Comparison of ENCODE assay signal across 8 mouse cellular contexts in the genomic region with DNA sequence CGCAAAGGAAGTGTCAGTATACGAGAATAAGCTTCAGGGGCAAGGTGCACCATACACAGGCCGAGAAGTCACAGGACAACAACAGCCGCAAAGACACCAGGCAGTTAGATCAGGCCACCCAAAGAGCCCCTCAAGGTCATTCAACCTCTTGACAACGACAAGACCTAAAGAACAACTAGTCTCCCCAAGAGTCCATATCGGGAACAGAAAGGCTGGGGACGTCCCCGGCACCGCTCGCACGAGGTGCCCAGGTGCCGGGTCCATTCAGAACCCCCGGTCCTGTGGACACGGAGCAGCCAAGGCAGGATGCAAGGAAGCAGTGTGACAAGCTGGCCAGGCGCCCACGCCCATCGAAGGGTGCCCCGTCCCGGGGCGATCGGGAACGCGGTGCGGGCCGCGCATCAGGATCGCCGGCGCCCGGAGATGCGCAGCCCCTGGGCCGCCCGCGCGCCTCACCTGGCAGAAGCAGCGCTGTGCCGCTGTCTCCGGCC. TPM values are rescaled to one million over a fixed set of nuclear protein-coding genes. Genes with fewer than 3 reads are reported as not detected.
DNase-seq lines count a peak whose midpoint lies in the region; ATAC-seq and TF ChIP-seq lines count a peak whose summit lies in the region.

No protein-coding gene starts in this region.

- peaks cover 7% of the 10 kb centered on the region for H3K36me3 ChIP-seq in heart, adult 2 months (ENCODE audit: control insufficient read depth, insufficient read depth, low read length)

- no peaks in the 10 kb centered on the region for H3K27me3 ChIP-seq in heart, adult 2 months (ENCODE audit: control insufficient read depth, insufficient read depth, low read length)

- peaks cover 2% of the 10 kb centered on the region; the same call in 1 of the 2 replicates for H3K4me1 ChIP-seq in heart, adult 2 months (ENCODE audit: control insufficient read depth, insufficient read depth, low read length)
- peaks cover 7% of the 10 kb centered on the region for H3K4me1 ChIP-seq in embryonic fibroblast, embryonic 13.5 days (ENCODE audit: control insufficient read depth, insufficient read depth, low read length)

- no peak for TF ChIP-seq CTCF in heart, adult 2 months (IDR thresholded peaks at IDR 0.05)
- no peak for TF ChIP-seq CTCF in embryonic fibroblast, embryonic 13.5 days (IDR thresholded peaks at IDR 0.05; ENCODE audit: borderline replicate concordance, insufficient read depth, low read length)

- DNase-seq in heart, adult 2 months, result no peak
- DNase-seq in heart, postnatal 36 days, result no peak
- DNase-seq in ES-CJ7 (ENCODE audit: low read depth, low spot score), result peak; percentile 30
- DNase-seq in mesoderm, embryonic 11.5 days (ENCODE audit: low read depth, low spot score), result peak; percentile 9
- peak; percentile 74 for DNase-seq in testis, postnatal 10 days (ENCODE audit: low spot score)

- peak overlapping the region; percentile 93 for H3K27ac ChIP-seq in heart, adult 2 months
- peak overlapping the region; percentile 93 for H3K27ac ChIP-seq in embryonic fibroblast, embryonic 13.5 days (ENCODE audit: insufficient read depth, low read length)

- ATAC-seq in inflammation-experienced regulatory T-cells, adult 6 months, result peak; percentile 38
- ATAC-seq in megakaryocyte progenitor cell, adult 5-6 weeks (replicated peaks; ENCODE audit: poor library complexity), result no peak

- peaks cover 4% of the 10 kb centered on the region for H3K79me2 ChIP-seq in heart, adult 2 months (replicated peaks; ENCODE audit: control insufficient read depth, insufficient read depth, low read length)

- H3K9ac ChIP-seq in heart, adult 2 months (ENCODE audit: low read depth, low read length), result peak overlapping the region; percentile 85

- TF ChIP-seq POLR2A in heart, adult 2 months (IDR thresholded peaks at IDR 0.05; ENCODE audit: insufficient read depth, low read depth, low read length), result no peak
- no peak for TF ChIP-seq POLR2A in embryonic fibroblast, embryonic 13.5 days (IDR thresholded peaks at IDR 0.05; ENCODE audit: low read depth, low read length)

- WGBS in heart, adult 2 months, result under 1% methylated on average over 38 of the region's 38 CpGs

- no peak for TF ChIP-seq EP300 in heart, adult 2 months (IDR thresholded peaks at IDR 0.05; ENCODE audit: insufficient read depth, low read depth, low read length)

- peak overlapping the region; percentile 91 for H3K4me3 ChIP-seq in heart, adult 2 months
- peak overlapping the region; percentile 83 for H3K4me3 ChIP-seq in embryonic fibroblast, embryonic 13.5 days (ENCODE audit: insufficient read depth, low read length)

- intact Hi-C loops in heart, adult 2 months (cut with DNase I), result loop anchor here (5.0 kb wide), 1 partner anchor 96 kb away; a partner anchor contains a TSS
- intact Hi-C loops in heart, postnatal 36 days (cut with DNase I), result loop anchor here (2.0 kb wide), 1 partner anchor 99 kb away; a partner anchor contains a TSS

RNA-seq across cellular contexts. Expression of a gene that starts 0.6 kb away (rescaled TPM):
- 10 to 100 TPM; 15.6 to 22.6 TPM for total RNA-seq in heart, adult 2 months (2021)
- polyA plus RNA-seq in heart, adult 2 months (2012; rRNA removed), result 5.0 and 11.9 TPM in 2 replicates
- 10 to 100 TPM; 20.9 to 21.8 TPM for total RNA-seq in heart, postnatal 36 days (2021)
- 92.1 and 103 TPM in 2 replicates for polyA plus RNA-seq in embryonic fibroblast, embryonic 13.5 days (2011; ENCODE audit: insufficient read length, low read depth, missing spikeins)
- 10 to 100 TPM; 21.0 to 57.6 (median 28.8) TPM for polyA plus RNA-seq in inflammation-experienced regulatory T-cells, adult 6 months (2017; shearing (Covaris generic))
- 137 and 148 TPM in 2 replicates for total RNA-seq in megakaryocyte progenitor cell, adult 5-6 weeks (2015)
- total RNA-seq in megakaryocyte progenitor cell, adult 5-6 weeks (2017), result 72.8 and 86.0 TPM in 2 replicates

RNA-seq across cellular contexts. Expression of a gene that starts 11.6 kb away (rescaled TPM):
- total RNA-seq in heart, adult 2 months (2021), result 10 to 100 TPM; 89.7 to 93.7 TPM
- 46.3 and 116 TPM in 2 replicates for polyA plus RNA-seq in heart, adult 2 months (2012; rRNA removed)
- 100 to 1,000 TPM in 1 of 2 experiments, 10 to 100 TPM in 1; 93.4 to 113 TPM for total RNA-seq in heart, postnatal 36 days (2021)
- polyA plus RNA-seq in embryonic fibroblast, embryonic 13.5 days (2011; ENCODE audit: insufficient read length, low read depth, missing spikeins), result 486 and 500 TPM in 2 replicates
- polyA plus RNA-seq in inflammation-experienced regulatory T-cells, adult 6 months (2017; shearing (Covaris generic)), result 100 to 1,000 TPM; 151 to 213 (median 169) TPM
- total RNA-seq in megakaryocyte progenitor cell, adult 5-6 weeks (2015), result 158 and 168 TPM in 2 replicates
- 186 and 238 TPM in 2 replicates for total RNA-seq in megakaryocyte progenitor cell, adult 5-6 weeks (2017)

RNA-seq across cellular contexts. Expression of a gene that starts 32.9 kb away (rescaled TPM):
- total RNA-seq in heart, adult 2 months (2021), result 10 to 100 TPM; 26.3 to 33.4 TPM
- 3.8 and 7.6 TPM in 2 replicates for polyA plus RNA-seq in heart, adult 2 months (2012; rRNA removed)
- total RNA-seq in heart, postnatal 36 days (2021), result 10 to 100 TPM; 29.0 to 33.2 TPM
- polyA plus RNA-seq in embryonic fibroblast, embryonic 13.5 days (2011; ENCODE audit: insufficient read length, low read depth, missing spikeins), result 14.8 and 20.9 TPM in 2 replicates
- polyA plus RNA-seq in inflammation-experienced regulatory T-cells, adult 6 months (2017; shearing (Covaris generic)), result 10 to 100 TPM; 11.9 to 21.8 (median 19.3) TPM
- total RNA-seq in megakaryocyte progenitor cell, adult 5-6 weeks (2015), result 44.6 and 51.5 TPM in 2 replicates
- total RNA-seq in megakaryocyte progenitor cell, adult 5-6 weeks (2017), result 18.7 and 19.7 TPM in 2 replicates

Comparison
In these comparisons a context has a peak if more than half of its experiments do, and no peak if none do; other contexts are left out.
1. DNase-seq: peak in ES-CJ7 (single experiment), mesoderm, embryonic 11.5 days (single experiment) and testis, postnatal 10 days (single experiment); none in heart, adult 2 months (0 of 2) and heart, postnatal 36 days (0 of 2).